Mouse (Mus musculus) c-Kit-positive CD71-positive TER-119-negative erythroid progenitor cells, embryonic 14.5 days (primary cell): Measurements from ENCODE around the gene Man1b1.

ENCODE experiments used
- DNase-seq: peaks from one replicate; pipeline ENCODE4 v3.0.0-alpha.2; 2013; ENCODE audit warnings: low read depth

Man1b1 gene

DNA sequence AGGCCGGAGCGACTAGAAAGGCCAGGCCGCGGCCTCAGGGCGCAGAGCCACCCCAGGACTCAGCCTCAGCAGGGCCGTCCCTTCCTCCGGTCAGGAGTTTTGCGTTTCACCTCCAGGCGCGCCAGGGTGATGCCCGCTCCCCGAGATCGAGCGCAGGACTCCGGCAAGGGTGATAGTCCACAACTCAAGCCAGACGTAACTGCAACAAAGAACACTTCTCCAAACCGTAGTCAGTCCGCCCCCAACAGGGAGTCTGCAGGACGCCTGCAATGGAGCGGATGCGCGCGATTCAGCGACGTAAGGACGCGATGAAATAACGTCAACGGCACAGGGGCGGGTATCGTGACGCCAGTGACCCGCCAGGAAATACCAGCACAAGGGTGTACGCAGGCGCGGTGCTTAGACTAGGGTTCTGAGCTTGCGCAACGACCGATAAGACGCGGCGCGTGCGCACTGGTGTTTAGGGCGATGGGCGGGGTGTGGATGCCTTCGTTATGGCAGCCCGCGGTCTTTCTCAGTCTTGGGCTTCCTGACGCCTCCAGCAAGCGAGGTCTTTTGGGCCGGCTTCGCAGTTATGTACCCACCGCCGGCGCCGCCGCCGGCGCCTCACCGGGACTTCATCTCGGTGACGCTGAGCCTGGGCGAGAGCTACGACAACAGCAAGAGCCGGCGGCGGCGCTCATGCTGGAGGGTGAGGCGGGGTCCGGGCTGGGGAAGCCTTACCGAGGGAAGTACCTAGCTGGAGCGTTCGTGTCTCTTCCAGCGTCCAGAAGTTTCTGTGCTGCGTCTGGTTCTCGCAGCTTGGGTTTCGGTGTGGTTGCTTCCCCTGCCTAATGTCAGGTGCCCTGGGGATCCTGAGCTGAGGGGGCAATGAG lies at the start of gene Man1b1:
Gene Man1b1, plus strand, starts transcription at position 53 of the 875 bp plus-strand sequence.
- DNase-seq: peak; percentile 100

DNA sequence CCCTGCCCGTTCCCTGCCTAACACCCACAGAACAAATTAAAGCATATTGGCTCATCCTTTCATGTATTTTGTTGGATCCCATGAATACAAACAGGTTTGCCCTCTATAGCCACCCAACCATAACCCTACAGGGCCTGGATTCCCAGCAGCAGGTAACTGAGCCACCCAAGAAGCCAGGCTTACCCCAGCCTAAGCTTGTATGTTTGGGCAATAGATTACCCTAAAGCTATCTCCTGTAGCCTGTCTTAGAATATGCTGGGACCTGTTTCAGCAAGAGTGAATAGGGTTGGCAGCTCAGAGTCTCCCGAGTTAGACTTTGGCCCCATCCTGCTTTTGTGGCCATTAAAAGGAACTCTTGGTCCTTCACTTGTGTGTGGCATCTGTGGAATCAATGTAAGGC lies 46.6 kb upstream of the Man1b1 start:
- DNase-seq: no peak

DNA sequence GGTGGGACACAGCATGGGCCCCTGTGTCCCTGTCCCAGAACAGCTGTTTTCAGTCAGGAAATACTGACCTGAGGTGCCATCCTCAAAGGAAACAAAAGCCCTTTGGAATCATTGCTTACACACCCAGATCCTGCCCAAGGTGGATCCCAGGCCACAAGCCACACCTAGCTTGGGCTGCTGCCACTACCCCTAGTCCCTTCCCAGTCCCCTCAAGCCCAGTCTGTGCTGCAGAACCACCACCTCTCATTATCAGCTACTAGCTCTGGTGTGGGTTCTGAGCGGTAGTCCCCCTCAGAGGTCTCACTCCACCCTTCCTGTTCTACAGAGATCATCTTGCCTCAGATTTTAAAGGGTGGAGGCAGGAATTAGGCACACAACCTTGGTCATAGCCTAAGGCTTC lies 45.8 kb upstream of the Man1b1 start:
- DNase-seq: no peak

DNA sequence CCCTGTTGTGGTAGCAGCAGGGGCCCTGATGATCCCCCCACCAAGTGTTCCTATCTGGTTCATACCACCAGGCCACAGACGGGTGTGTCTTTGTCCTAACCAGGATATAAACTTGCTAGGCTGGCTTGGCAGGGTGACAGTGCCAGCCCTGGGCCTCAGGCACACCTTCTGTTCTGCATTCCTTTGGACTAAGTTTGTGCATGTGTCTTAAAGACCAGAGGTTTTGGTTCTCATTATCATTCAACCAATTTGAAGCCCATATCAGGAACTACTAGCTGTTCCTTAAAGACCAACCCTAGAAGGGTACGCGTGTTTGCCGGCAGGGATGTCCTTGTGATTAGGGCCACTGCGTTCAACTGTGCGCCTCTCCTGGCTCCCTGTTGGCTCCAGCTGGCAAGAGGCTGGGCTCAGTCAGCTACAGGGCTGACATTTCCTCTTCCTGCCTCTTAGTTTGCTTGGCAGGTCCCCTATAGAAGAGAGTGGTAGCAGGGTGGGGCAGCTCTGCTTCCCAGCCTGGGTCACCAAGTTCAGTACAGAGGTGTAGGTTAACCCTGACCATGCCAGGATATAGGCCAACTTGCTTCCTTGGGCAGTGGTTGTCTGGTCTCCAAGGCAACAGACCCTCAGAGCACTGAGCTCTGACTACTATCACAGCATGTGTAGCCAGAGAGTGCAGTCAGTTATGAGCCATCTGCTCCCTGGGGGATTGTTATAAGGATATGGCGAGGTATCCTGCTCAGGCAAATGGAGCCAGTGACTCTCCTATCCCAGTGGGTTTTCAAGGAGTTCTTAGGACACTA lies 45.1 kb upstream of the Man1b1 start:
- no peak for DNase-seq

DNA sequence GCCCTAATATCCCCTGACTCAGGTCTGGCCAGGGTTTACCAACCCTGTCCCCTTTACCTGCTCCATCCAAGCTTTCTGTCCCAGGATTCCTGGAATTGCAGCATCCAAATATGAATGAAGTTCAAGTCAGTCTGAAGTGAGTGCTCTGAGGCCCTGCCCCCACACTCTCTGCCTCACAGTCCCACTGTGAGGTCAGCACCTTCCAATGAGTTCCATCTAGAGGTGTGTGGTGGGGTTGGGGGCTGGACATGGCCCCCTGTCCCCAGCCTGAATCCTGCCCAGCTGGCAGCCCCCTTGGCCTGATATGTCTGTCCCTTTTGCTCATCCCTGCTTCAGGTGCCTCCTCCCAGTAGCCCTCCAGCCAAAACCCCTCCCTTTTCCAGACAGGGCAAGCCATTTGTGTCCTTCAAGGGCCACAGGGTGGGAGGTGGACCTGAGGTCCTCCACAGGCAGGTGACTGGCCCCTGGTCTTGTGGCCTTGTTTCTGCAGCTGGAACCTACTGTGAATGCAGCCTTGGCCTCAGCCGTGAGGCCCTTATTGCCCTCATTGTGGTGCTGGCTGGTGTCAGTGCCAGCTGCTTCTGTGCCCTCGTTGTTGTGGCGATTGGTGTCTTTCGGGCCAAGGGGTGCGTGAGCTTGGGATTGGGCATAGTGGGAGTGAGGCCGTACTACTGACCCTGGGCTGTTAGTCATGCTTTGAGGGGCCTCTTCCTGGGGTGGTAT lies 44.0 kb upstream of the Man1b1 start, which contains the start of gene Tmem210:
Gene Tmem210, plus strand, starts transcription at position 219 of the 723 bp plus-strand sequence.
- DNase-seq: no peak

DNA sequence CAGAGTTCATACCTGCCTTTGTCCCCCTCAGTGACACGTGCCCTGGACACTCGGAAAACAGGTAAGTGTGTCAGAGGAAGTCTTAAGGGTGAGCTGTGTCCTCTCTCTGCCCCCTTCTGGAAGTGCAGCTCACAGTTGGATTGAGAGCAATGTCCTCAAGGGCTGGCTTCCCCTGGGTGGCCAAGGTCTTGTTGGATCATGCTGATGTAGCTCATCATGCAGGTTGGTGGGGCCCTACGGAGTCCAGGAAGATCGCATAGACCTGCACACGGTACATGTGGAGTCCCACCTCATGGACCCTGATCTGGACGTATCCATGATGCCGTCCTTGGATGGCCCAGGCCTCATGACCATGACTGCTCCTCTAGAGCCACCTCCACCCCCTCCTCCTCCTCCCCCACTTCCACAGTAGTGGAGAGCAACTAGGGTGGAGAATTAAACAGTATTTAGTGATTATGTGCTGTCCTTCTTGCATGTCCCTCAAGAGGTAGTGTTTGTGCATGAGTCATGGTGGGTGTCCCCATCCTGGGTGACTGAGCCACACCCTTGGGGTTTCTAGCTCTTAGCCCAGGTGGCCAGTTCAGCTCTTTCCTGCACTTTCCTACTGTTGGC lies 43.3 kb upstream of the Man1b1 start:
- DNase-seq: no peak

DNA sequence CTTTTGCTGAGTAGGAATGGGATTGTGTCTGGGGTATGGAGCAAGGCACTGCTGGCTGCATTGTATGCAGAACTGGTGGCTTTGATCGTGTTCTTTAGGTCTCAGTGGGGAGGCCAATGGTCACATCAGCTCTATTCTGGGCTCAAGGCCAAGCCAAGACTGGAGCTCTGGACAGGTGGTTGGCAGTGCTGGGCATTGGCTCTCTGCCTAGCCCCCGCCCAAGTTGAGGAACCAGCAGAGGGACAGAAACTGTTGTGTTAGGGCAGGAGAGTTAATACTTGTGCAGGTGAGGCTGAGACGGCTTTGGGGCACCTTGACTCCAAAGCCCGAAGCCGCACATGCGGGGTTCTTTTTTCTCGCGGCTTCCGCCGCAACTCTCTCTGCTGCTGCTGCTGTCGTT lies 42.5 kb upstream of the Man1b1 start, which contains the start of gene Lrrc26:
Gene Lrrc26, plus strand, starts transcription at position 265 of the 400 bp plus-strand sequence.
- no peak for DNase-seq

DNA sequence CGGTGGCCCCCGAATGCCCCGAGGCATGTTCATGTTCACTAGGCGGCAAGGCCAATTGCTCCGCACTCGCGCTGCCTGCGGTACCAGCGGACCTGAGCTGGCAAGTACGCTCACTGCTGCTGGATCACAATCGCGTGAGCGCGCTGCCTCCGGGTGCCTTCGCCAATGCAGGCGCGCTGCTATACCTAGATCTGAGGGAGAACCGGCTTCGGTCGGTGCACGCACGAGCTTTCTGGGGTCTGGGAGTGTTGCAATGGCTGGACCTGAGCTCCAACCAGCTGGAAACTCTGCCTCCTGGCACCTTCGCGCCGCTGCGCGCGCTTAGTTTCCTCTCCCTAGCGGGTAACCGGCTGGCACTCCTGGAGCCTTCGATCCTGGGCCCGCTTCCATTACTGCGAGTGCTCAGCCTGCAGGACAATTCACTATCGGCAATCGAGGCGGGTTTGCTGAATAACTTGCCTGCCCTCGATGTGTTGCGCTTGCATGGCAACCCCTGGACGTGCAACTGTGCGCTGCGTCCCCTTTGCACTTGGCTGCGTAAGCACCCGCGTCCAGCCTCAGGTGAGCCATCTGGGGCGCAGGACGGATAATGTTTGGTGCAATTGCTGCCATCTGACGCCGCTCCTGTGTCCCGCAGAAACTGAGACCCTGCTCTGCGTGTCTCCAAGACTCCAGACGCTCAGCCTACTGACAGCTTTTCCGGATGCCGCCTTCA lies 41.9 kb upstream of the Man1b1 start:
- DNase-seq: no peak

DNA sequence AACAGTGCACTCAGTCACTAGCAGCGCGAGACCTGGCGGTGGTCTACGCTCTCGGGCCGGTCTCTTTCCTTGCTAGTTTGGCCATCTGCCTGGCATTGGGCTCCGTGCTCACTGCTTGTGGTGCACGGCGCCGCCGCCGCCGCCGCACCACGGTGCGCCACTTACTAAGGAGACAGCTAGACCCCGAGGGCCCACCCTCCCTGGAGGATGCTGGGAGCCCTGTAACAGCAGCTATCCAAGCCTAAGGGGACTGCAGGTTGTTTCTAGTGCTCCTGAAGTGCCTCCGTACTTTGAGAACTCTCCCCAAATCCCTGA lies 41.4 kb upstream of the Man1b1 start:
- DNase-seq: no peak

DNA sequence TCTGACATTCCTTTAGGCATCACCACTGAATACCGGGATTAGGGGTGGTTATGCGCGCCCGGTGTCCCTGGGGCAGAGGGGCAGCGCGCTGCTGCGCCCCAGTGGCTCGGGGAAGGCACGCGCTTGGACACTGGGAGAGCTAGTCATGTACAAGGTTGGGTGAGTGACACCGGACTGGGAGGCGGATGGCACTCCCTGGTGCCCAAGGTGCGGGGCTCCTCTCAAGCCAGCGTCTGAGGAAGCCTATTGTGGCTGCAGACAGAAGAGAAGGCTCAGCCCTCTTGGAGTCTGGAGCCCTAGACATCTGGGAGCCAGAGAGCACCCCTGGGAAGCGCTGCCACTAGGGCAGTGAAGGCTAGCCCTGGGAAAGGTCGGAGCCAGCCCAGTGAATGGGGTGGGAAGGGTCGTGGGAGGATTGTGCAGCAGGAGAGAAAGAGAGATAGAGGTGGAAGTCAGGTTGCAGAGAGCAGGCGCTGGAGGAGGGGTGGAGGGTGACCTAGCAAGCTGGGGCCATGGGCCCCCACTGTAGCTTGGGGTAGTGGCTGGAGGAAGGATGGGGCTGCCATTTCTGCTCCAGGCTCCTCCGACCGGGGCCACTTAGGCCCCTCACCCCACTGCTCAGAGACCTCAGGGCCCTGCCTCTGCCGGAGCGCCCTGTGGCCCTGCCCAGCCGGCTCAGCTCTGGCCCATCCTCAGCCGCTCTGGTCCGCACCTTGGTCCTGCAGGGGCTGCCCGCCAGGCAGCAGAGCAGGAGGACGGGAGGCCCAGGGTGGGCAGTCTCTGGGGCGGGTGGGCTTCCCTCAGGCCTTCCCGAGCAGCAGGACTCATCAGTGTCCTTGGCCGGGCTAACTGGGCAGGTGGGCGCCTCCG lies 40.7 kb upstream of the Man1b1 start:
- DNase-seq: no peak

DNA sequence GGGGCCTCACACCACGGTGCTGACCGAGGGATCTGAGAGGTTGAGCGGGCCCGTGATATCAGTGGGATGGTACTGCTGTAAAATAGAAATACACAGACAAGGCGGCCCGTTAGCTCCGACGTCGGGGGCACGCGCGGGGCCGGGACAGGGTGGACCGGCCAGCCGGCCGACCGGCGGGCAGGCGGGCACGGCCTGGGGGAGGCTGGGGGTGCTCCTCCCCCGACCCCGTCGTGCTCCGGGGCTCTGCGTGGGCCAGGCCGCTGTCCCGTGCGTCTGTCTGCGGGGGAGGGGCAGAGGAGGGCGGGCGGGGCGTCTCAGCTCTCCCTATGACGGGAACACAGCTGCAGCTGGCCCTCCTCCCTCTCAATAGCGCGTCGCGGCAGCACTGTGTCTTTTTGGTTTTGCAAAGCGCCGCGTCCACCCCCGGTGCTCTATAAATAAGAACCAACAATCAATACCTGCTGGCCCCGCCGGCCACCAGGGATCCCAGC lies 40.0 kb upstream of the Man1b1 start:
- no peak for DNase-seq

DNA sequence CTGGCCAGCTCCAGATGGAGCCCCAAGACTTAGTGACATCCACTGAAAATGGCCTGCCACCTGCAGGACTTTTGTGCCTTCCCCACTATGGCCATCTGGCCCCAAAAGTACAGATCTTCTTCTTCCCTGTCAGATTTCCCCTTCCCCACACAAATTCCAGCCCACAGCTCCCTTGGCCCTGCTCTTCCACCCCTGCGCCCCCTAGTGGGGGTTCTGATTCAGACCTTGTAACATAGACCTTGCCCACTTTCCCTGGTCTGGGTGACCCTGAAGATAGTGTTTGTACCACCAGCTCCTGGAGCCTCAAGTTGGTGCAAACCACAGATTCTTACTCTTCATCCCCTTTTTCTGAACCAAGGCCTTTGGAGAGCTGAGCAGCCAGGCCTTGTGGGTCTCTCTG lies 39.3 kb upstream of the Man1b1 start:
- DNase-seq: peak; percentile 51

DNA sequence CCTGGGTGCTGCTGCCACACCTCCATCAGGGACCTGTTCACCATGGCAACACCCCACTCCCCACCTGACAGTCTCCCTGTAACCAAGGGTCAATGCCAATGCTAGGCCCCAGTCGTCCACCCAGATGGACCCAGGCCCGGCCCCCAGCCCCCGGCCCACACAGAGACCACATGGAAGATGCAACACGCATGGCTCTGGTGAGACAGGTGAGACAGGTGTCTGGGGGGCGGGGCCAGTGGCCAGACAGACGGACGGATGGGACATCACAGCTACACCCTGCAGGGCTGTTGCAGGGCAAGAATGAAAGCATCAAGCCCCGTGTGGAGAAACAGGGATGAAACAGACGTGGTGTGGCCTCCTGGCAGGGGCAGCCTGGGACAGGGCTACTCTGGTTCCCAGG lies 38.4 kb upstream of the Man1b1 start:
- DNase-seq: no peak

DNA sequence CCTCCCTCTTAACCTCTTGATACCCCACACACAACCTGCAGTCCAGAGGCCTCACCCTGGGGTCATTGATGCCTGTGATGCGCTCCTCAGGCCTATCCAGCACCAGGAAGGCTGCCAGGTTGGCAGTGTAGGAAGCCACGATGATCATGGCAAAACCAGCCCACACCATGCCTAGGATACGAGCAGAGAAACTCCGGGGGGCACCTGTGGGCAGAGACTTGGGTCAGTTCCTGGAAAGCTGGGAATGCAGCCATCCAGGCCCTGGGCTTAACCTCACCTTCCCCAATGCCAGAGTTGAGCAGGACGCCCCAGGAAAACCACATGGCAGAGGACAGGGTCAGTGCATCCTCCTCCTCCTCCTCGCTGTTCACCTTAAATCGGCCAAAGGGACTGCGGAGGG lies 35.0 kb upstream of the Man1b1 start:
- DNase-seq: no peak

DNA sequence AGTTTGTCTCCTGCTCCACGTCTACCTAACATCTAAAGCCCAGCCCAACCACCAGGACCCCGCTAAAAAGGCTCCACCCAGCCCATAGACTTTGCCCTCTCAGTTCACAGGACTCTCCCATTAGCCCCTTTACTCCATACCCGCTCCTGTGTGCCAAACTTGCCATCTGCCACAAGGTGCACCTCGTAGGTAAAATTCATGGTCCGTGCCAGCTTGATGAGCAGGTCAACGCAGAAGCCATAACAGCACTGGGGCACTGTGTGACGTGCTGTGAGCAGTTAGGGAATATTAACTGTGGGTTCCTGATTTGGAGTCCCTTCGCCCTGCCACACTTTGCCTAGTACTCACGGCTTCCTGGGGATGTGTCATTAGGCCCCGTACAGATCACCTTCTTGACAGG lies 34.1 kb upstream of the Man1b1 start:
- no peak for DNase-seq

DNA sequence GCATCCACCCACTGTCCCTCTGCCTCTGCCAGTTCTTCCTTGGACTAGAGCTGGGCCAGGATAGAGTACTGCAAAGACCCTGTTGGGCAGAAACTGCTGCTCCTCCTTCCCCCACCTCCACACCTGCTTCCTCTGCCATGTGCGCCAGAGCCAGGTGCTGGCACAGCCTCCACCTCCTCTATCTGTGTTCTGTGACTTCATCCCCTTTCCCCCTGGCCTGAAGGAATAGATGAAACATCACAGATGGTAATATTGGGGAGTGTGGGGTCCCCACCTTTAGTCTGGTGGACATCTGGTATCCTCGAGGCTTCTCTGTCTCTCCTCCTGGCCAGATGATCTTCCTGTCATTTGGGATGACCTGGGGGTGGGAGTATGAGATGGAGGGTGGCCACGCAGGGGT lies 28.7 kb upstream of the Man1b1 start:
- no peak for DNase-seq

DNA sequence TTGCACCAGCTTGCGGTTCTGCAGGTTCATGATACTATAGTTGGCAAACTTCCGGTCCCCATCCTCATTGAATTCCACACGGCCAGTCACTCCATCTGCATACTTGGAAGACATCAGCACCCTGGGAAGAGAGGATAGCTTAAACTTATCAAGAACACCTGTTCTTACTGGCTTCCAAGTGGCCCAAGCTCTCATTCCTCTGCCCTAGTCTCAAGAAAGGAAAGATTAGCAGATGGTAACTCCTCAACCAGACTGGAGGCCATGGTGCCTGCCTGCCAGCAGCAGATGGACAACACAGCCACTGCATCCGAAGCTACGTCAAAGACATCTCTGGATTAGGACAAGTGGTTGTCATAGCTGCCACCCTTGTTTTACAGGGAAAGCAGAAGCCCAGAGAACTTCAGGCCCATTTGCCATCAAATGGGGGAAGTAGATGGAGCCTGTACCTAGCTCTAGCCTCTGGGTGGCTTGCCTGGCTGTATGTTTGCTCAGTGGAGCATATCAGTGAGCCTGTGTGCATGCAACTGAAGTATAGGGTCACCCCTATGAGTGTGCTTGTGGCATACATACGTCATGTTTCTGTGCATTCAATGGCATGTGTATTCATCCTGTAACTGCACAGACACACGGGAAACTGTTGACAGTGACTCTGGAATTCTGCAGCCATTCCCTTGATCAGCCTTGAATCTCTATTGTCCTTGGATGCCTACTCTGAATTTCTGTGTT lies 28.0 kb upstream of the Man1b1 start:
- no peak for DNase-seq

DNA sequence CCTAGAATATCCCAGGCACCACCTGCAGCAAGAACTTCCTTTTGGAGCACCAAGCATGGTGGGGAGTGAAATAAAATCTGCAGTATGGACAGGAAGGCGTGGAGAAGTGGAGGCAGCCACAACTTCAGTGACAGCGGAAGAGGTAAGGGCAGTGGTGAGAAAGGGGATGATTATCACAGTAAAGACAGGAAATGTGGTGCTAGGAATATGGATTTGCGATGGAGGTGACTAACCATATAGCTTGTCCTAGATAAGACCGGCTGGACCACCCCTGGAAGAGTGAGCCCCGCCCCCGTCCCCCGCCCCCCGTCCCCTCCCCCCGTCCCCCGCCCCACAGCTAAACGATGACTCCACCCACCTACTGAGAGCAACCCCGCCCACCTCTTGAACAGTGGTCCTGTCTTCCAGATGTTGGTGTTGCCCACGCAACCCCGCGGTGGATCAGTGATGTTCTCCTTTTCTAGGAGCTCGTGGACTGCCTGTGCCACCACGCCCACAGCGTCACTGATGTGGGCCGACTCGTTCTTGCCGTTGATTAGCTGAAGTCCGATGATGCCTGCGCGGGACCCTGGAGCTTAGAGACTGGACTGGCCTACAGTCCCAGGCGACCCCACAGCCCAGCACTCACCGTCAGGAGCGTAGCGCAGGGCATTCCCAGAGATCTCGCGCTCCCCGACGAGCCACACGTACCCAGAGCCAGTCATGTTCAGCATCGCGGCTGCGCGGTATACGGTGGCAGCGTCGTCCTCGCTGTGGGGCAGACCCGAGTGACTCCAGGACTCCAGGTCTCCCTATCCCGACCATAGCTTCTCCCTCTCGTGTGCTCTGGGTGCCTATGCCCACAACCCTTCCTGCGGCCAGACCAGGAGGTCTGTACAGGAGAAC lies 27.2 kb upstream of the Man1b1 start:
- no peak for DNase-seq
